Mouse (Mus musculus): ENCODE results near the gene Zfp667. TPM values are rescaled to one million over a fixed set of nuclear protein-coding genes. Genes with fewer than 3 reads are reported as not detected.
"Not testable (repeated sequence)": the region's sequence is repeated elsewhere in the genome, so short reads cannot be mapped to it uniquely, and the experiment has no call there.

The Zfp667 gene
- 1.1 and 1.4 TPM in 2 replicates for polyA plus RNA-seq (2015; fragmentation: Nextera tagmentation; extraction: Ambion mirVana)

- no peaks in the 10 kb centered on the region for H3K27me3 ChIP-seq (ENCODE audit: insufficient read depth, low read length)
- ATAC-seq (peak; percentile 85), DNase-seq (peak; percentile 96)
- no peaks in the 10 kb centered on the region; the same call in 1 of the 2 replicates for H3K36me3 ChIP-seq (replicated peaks; ENCODE audit: insufficient read depth, low read length)
- peak within 1 kb of the TSS; percentile 46 for H3K9ac ChIP-seq (replicated peaks)
- 3% methylated on average over 39 of the region's 50 CpGs for WGBS (ENCODE audit: insufficient replicate concordance)
- peak within 1 kb of the TSS; percentile 89 for H3K4me2 ChIP-seq (ENCODE audit: low read depth, low read length)
- H3K27ac ChIP-seq (ENCODE audit: low read depth), result peak within 1 kb of the TSS; percentile 49; the same call in 1 of the 2 replicates
- H3K9me3 ChIP-seq (ENCODE audit: low read length), result no peaks in the 10 kb centered on the region
- peak within 1 kb of the TSS; percentile 61 for H3K4me3 ChIP-seq (ENCODE audit: low read depth, low read length)
- peaks cover 4% of the 10 kb centered on the region for H3K4me1 ChIP-seq (ENCODE audit: insufficient read depth)
- TF ChIP-seq EP300 (IDR thresholded peaks at IDR 0.05; ENCODE audit: low read depth) (no peak), CTCF (IDR thresholded peaks at IDR 0.05; ENCODE audit: low read depth) (no peak; the same call in 1 of the 2 replicates)
Observed at GRCm38 (mm10) chr7:6285842-6286705, at the start of gene Zfp667. Gene Zfp667 (plus strand): TSS chr7:6286579.

DNA sequence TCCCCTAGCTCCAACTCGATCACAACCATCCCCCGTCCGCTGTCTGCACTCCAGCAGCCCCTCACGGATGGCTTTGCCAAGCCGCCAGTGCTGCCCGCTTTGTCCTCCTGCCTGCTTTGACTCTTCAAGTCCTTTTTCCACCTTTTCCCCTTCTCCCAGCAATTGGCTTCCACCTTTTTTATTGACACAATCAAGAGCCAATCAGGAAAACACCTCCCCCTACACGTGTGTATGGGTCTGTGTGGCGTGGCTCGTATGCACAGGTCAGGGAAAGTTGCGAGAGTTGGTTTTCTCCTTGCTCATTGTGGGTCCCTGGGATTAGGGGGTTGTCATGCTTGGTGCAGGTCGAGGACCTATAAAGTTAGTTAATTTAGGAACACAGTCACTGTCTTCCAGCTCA lies 46.6 kb upstream of the Zfp667 start:
- TF ChIP-seq CTCF (IDR thresholded peaks at IDR 0.05; ENCODE audit: low read depth) (no peak), EP300 (IDR thresholded peaks at IDR 0.05; ENCODE audit: low read depth) (no peak)
- H3K9me3 ChIP-seq (ENCODE audit: low read length), result no peaks in the 10 kb centered on the region
- H3K4me3 ChIP-seq (ENCODE audit: low read depth, low read length), result no peak overlapping the region
- no peaks in the 10 kb centered on the region for H3K36me3 ChIP-seq (replicated peaks; ENCODE audit: insufficient read depth, low read length)
- no peak for ATAC-seq
- no peak overlapping the region for H3K9ac ChIP-seq (replicated peaks)
- H3K27me3 ChIP-seq (ENCODE audit: insufficient read depth, low read length), result no peaks in the 10 kb centered on the region
- no peak overlapping the region for H3K27ac ChIP-seq (ENCODE audit: low read depth)
- 47% methylated on average over 11 of the region's 11 CpGs for WGBS (ENCODE audit: insufficient replicate concordance)
- no peak overlapping the region for H3K4me2 ChIP-seq (ENCODE audit: low read depth, low read length)
- no peaks in the 10 kb centered on the region for H3K4me1 ChIP-seq (ENCODE audit: insufficient read depth)
- DNase-seq, result no peak

GRCm38 (mm10) chr7:6240841-6241425 lies 45.4 kb upstream of the Zfp667 start:
- DNase-seq, result peak; percentile 54
- not testable (repeated sequence) for ATAC-seq; H3K4me3 ChIP-seq (ENCODE audit: low read depth, low read length)

GRCm38 (mm10) chr7:6244361-6245292 lies 41.8 kb upstream of the Zfp667 start:
- 47% methylated on average over 11 of the region's 11 CpGs for WGBS (ENCODE audit: insufficient replicate concordance)
- H3K9me3 ChIP-seq (ENCODE audit: low read length), result no peaks in the 10 kb centered on the region
- DNase-seq, result no peak
- H3K27me3 ChIP-seq (ENCODE audit: insufficient read depth, low read length), result no peaks in the 10 kb centered on the region
- no peaks in the 10 kb centered on the region for H3K36me3 ChIP-seq (replicated peaks; ENCODE audit: insufficient read depth, low read length)
- H3K4me1 ChIP-seq (ENCODE audit: insufficient read depth), result no peaks in the 10 kb centered on the region
- no peak overlapping the region for H3K4me3 ChIP-seq (ENCODE audit: low read depth, low read length)
- ATAC-seq, result no peak
- H3K27ac ChIP-seq (ENCODE audit: low read depth), result no peak overlapping the region
- no peak overlapping the region for H3K4me2 ChIP-seq (ENCODE audit: low read depth, low read length)
- TF ChIP-seq EP300 (IDR thresholded peaks at IDR 0.05; ENCODE audit: low read depth) (no peak), CTCF (IDR thresholded peaks at IDR 0.05; ENCODE audit: low read depth) (no peak)
- no peak overlapping the region for H3K9ac ChIP-seq (replicated peaks)

More at GRCm38 (mm10) chr7:6240841-6241425, 45.4 kb upstream of the Zfp667 start:
- not testable (repeated sequence) for H3K27ac ChIP-seq (ENCODE audit: low read depth); H3K4me1 ChIP-seq (ENCODE audit: insufficient read depth); H3K9ac ChIP-seq (replicated peaks); H3K27me3 ChIP-seq (ENCODE audit: insufficient read depth, low read length); H3K9me3 ChIP-seq (ENCODE audit: low read length); H3K4me2 ChIP-seq (ENCODE audit: low read depth, low read length); H3K36me3 ChIP-seq (replicated peaks; ENCODE audit: insufficient read depth, low read length)
- TF ChIP-seq CTCF (IDR thresholded peaks at IDR 0.05; ENCODE audit: low read depth), result peak; percentile 71
- 3% methylated on average over 1 of the region's 1 CpGs for WGBS (ENCODE audit: insufficient replicate concordance)

DNA sequence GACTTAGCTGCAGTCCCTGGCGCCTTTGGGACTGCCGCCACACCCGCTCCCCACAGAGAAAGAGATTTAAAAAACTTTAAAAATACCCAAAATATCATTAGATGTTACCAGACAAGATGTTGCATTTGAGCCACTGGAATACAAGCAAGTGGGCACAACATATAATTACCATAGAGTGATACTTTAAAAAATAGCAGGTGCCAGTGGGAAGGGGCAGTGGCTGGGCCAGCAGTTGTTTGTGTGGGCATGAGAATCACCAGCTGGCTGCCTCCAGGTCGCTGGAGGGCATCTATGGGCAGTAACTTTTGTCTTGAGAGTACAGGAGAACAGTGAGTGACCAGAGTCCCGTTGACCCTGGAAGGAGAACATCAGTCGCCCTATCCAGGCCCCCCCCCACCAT lies 34.0 kb upstream of the Zfp667 start, which contains the start of gene Epp13:
Gene Epp13, plus strand, starts transcription at position 301 of the 400 bp plus-strand sequence.
- 82% methylated on average over 6 of the region's 6 CpGs for WGBS (ENCODE audit: insufficient replicate concordance)
- TF ChIP-seq CTCF (IDR thresholded peaks at IDR 0.05; ENCODE audit: low read depth) (no peak), EP300 (IDR thresholded peaks at IDR 0.05; ENCODE audit: low read depth) (no peak)
- no peaks in the 10 kb centered on the region for H3K36me3 ChIP-seq (replicated peaks; ENCODE audit: insufficient read depth, low read length)

More for the DNA sequence above, 34.0 kb upstream of the Zfp667 start, which contains the start of gene Epp13:
- Histone ChIP-seq H3K4me1 (ENCODE audit: insufficient read depth) (no peaks in the 10 kb centered on the region), H3K4me2 (ENCODE audit: low read depth, low read length) (no peak within 1 kb of the TSS), H3K9ac (replicated peaks) (no peak within 1 kb of the TSS), H3K27me3 (ENCODE audit: insufficient read depth, low read length) (no peaks in the 10 kb centered on the region), H3K4me3 (ENCODE audit: low read depth, low read length) (no peak within 1 kb of the TSS), H3K27ac (ENCODE audit: low read depth) (no peak within 1 kb of the TSS), H3K9me3 (ENCODE audit: low read length) (no peaks in the 10 kb centered on the region)
- no peak for DNase-seq
- ATAC-seq, result no peak
